Mouse (Mus musculus) liver, embryonic 12.5 days (tissue): Measurements from ENCODE around the gene Defb38. TPM values are rescaled to one million over a fixed set of nuclear protein-coding genes. Genes with fewer than 3 reads are reported as not detected.

Experiments used
- ATAC-seq: fragments of 200-750 bp; cut with Nextera tagmentation; 2 replicates; pipeline ENCODE4 v1.8.0; 2017; ENCODE audit warnings: moderate number of reproducible peaks, mild to moderate bottlenecking, moderate library complexity
- H3K27ac ChIP-seq: fragments of 300-500 bp; sonication (generic); 2 replicates; pipeline ENCODE4 v1.5.1; 2016; ENCODE audit warnings: mild to moderate bottlenecking
- H3K27me3 ChIP-seq: fragments of 300-500 bp; sonication (generic); replicated peaks from 2 replicates; pipeline ENCODE4 v1.6.1; 2016; ENCODE audit warnings: mild to moderate bottlenecking, moderate library complexity
- H3K36me3 ChIP-seq: fragments of 300-500 bp; sonication (generic); 2 replicates; pipeline ENCODE4 v1.6.1; 2016; ENCODE audit warnings: mild to moderate bottlenecking, moderate library complexity
- H3K4me1 ChIP-seq: fragments of 300-500 bp; sonication (generic); 2 replicates; pipeline ENCODE4 v1.6.1; 2016
- H3K4me2 ChIP-seq: fragments of 300-500 bp; sonication (generic); 2 replicates; pipeline ENCODE4 v1.6.1; 2016; ENCODE audit warnings: mild to moderate bottlenecking, moderate library complexity
- H3K4me3 ChIP-seq: fragments of 300-500 bp; sonication (generic); 2 replicates; pipeline ENCODE4 v1.5.1; 2016; ENCODE audit warnings: mild to moderate bottlenecking, moderate library complexity
- H3K9ac ChIP-seq: fragments of 300-500 bp; sonication (generic); 2 replicates; pipeline ENCODE4 v1.6.1; 2016; ENCODE audit warnings: mild to moderate bottlenecking, moderate library complexity
- H3K9me3 ChIP-seq: fragments of 300-500 bp; sonication (generic); replicated peaks from 2 replicates; pipeline ENCODE4 v1.6.1; 2016; ENCODE audit warnings: mild to moderate bottlenecking, moderate library complexity
- WGBS: fragments of 180-500 bp; shearing (Covaris S2); methylation state at CpG from one replicate; pipeline ENCODE4 v1.1.7; 2016; ENCODE audit not compliant: insufficient replicate concordance; 5-methylcytosine and 5-hydroxymethylcytosine counted together
- polyA plus RNA-seq: library from polyadenylated mRNA; unstranded; fragments of >200 nt; fragmentation: Nextera tagmentation; extraction: Ambion mirVana; gene quantifications from 2 replicates; pipeline ENCODE4 v1.2.1, GENCODE M21; 2016

Gene Defb38
- not detected in 2 replicates for polyA plus RNA-seq

GRCm38 (mm10) chr8:19026466-19026865, at the start of gene Defb38:
Defb38 (minus strand) TSS chr8:19026566.
- Histone ChIP-seq H3K4me3 (no peak within 1 kb of the TSS), H3K27me3 (no peaks in the 10 kb centered on the region), H3K36me3 (no peaks in the 10 kb centered on the region), H3K27ac (no peak within 1 kb of the TSS), H3K9me3 (no peaks in the 10 kb centered on the region), H3K4me2 (no peak within 1 kb of the TSS), H3K9ac (no peak within 1 kb of the TSS), H3K4me1 (no peaks in the 10 kb centered on the region)
- ATAC-seq: no peak
- WGBS: 70% methylated on average over 1 of the region's 1 CpGs

DNA sequence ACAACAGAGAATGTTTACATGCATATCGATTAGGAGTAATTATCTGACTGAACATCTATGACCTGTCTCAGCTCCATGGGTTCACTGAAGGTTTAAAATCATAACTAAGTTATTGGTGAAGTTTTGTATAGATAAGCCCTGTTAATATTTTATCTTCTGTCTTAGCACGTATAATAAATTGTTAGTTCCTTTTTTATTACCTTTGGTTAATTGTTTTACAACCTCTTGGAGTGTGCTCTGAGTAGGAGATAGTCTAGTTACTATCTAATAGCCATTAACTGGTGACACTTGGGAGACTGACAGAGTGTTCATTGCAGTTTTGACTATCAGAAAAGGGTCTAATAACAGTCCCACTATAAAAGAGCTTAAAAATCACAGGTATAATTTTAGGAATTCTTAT, 39.6 kb upstream of the Defb38 start:
- H3K4me1 ChIP-seq: no peaks in the 10 kb centered on the region
- H3K9ac ChIP-seq: no peak overlapping the region
- ATAC-seq: no peak
- H3K27me3 ChIP-seq: no peaks in the 10 kb centered on the region
- 0 out of 2 replicates have a peak, but pooled peaks cover 8% of the 10 kb centered on the region for H3K9me3 ChIP-seq
- no peaks in the 10 kb centered on the region for H3K36me3 ChIP-seq
- 55% methylated on average over 2 of the region's 2 CpGs for WGBS
- no peak overlapping the region for H3K4me3 ChIP-seq
- no peak overlapping the region for H3K27ac ChIP-seq
- no peak overlapping the region for H3K4me2 ChIP-seq

- H3K27ac ChIP-seq: no peak within 1 kb of the TSS
- no peaks in the 10 kb centered on the region for H3K27me3 ChIP-seq
- no peak within 1 kb of the TSS for H3K9ac ChIP-seq
- H3K9me3 ChIP-seq: 0 out of 2 replicates have a peak, but pooled peaks cover 8% of the 10 kb centered on the region
- WGBS: 47% methylated on average over 1 of the region's 1 CpGs
- no peak within 1 kb of the TSS for H3K4me2 ChIP-seq
- no peaks in the 10 kb centered on the region for H3K4me1 ChIP-seq
- H3K4me3 ChIP-seq: no peak within 1 kb of the TSS
- no peaks in the 10 kb centered on the region for H3K36me3 ChIP-seq
- no peak for ATAC-seq
Observed at GRCm38 (mm10) chr8:19064710-19065109, 38.3 kb upstream of the Defb38 start, which contains the start of gene Defb39. Defb39 (minus strand) TSS chr8:19064810.

DNA sequence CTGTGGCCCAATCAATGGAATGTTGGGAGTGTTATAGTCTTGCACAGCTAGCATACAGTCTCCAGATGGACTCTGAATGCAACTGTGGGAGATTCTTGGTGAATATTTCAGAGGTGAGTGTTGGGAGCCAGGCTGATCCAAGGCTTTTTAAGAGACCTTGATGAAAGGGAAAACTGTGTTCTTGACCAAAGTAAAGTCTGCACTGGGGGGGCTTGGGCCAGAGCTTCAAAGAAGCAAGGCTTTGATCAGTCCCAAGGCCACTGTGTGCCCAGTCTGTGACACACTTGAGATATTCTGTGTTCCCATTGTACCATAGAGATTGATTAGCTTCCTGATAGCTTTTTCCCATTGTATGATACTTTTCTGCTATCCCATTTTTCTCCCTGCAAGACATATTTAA, 36.5 kb upstream of the Defb38 start:
- H3K9ac ChIP-seq: no peak overlapping the region
- H3K27me3 ChIP-seq: no peaks in the 10 kb centered on the region
- no peaks in the 10 kb centered on the region for H3K36me3 ChIP-seq
- no peak for ATAC-seq
- H3K9me3 ChIP-seq: 0 out of 2 replicates have a peak, but pooled peaks cover 8% of the 10 kb centered on the region
- H3K27ac ChIP-seq: no peak overlapping the region
- H3K4me3 ChIP-seq: no peak overlapping the region
- H3K4me1 ChIP-seq: no peaks in the 10 kb centered on the region
- no peak overlapping the region for H3K4me2 ChIP-seq

DNA sequence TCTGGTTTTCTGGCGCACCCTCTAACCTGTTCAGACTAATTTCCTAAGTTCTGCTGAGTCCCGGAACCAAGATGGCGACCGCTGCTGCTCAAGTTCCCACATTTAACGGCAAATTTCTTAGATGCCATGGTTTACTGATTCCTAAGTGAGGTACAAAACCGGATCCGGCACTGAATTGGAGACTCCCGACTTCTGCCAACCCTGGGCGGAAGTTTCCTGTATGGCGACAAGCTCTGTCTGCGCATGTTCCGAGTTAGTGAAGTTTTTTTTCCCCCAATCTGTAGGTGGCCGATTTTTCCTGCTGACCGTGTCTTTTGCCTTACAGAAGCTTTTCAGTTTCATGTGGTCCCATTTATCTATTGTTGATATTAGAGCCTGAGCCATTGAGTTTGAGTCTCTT, 18.9 kb upstream of the Defb38 start:
- 78% methylated on average over 14 of the region's 14 CpGs for WGBS
- H3K9ac ChIP-seq: no peak overlapping the region

More for the DNA sequence above, 18.9 kb upstream of the Defb38 start:
- Histone ChIP-seq H3K4me1 (no peaks in the 10 kb centered on the region), H3K4me3 (no peak overlapping the region), H3K9me3 (peaks cover under 1% of the 10 kb centered on the region; the same call in 1 of the 2 replicates), H3K27ac (no peak overlapping the region), H3K27me3 (no peaks in the 10 kb centered on the region), H3K36me3 (no peaks in the 10 kb centered on the region), H3K4me2 (no peak overlapping the region)
- no peak for ATAC-seq

Other genes with a start within 250 kb of the Defb38 start
- not detected in 2 replicates for gene Defb40, start 48.3 kb downstream of the Defb38 start, polyA plus RNA-seq
- gene Defb37, start 35.5 kb downstream of the Defb38 start, polyA plus RNA-seq: not detected in 2 replicates
- not detected in 2 replicates for gene Defb39, start 38.2 kb upstream of the Defb38 start, polyA plus RNA-seq
- not detected in 2 replicates for gene Defb12, start 88.3 kb upstream of the Defb38 start, polyA plus RNA-seq
- not detected in 2 replicates for gene Defb34, start 97.2 kb upstream of the Defb38 start, polyA plus RNA-seq
- gene Gm45826, start 114.2 kb upstream of the Defb38 start, polyA plus RNA-seq: not detected in 2 replicates
- not detected in 2 replicates for gene Defb14, start 167.8 kb upstream of the Defb38 start, polyA plus RNA-seq
- not detected in 2 replicates for gene Defb4, start 172.1 kb upstream of the Defb38 start, polyA plus RNA-seq
- not detected in 2 replicates for gene Defb6, start 198.9 kb upstream of the Defb38 start, polyA plus RNA-seq
- gene Defb46, start 213.3 kb upstream of the Defb38 start, polyA plus RNA-seq: not detected in 2 replicates
- not detected in 2 replicates for gene Defb5, start 221.0 kb upstream of the Defb38 start, polyA plus RNA-seq